Mouse (Mus musculus) central nervous system, embryonic 18 days (tissue): Measurements from ENCODE around the gene Gm13090. TPM values are rescaled to one million over a fixed set of nuclear protein-coding genes. Genes with fewer than 3 reads are reported as not detected.

Experiments used
- polyA plus RNA-seq: library from polyadenylated mRNA; depleted of rRNA; stranded (reverse); fragments of >200 nt; gene quantifications from 2 replicates; pipeline ENCODE4 v1.2.3, GENCODE M21; 2012; rRNA removed

Gene Gm13090
- not detected in 2 replicates for polyA plus RNA-seq

DNA sequence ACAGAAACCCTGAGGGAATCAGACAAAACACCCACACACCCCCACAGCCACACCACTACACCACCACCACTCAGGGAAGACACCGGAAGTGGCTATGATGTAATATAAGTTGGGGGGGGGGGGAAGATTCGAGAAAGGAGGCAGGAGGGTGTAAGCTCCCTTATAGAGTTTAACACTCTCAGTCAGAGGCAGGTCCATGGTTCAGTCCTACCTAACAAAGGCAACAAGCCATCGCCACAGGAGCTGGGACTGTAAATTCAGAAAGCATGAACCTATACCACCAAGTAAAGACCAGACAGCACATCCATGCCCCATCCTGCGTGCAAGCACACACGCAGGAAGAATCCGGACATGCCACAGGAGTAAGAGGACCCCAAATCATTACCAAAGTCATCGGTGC, at the start of gene Gm13090:
Gm13090 (plus strand) TSS at position 301 of the 400 bp plus-strand sequence.

DNA sequence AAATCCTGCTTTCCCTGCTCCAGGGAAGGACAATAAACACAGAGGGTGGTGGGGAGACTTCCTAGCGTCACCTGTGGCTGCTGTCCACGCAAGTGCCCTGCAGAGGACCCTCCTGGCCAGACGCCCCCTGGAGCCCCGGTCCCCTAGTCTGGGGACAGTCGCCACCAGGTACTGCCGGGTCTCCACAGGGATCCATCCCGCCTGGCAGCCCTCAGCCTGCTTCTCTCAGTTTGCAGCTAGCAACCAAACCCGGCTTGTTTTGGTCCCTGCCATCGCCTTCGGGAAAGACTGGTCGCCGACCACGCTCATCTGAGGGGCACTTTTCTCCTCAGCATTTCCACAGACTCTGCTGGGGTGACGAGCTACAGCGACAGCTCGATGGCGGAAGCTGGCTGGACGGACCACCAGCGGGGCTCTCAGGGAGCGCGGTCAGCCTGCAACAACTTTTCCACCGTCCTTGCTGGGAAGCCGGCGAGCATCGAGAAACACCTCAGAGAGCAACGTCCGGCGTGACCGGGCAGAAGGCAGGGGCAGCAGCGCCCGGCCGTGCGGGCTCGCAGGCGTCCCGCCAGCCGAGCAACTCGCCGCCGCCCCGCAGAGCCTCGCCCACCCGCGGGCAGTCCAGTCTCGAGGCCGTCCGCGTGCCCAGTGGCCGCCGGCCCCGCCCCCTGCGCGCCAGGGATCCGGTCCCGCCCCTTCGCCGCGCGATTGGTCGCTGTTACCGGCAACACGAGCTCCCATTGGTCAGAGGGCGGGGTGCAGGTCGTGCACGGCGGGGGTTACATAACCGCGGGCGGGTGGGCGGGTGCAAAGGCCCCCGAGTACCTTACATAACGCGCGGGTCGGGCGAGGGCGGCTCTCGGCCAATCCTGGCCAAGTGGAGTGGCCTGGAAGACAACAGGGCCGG, 45.1 kb upstream of the Gm13090 start, which contains the start of gene Per3:
Per3 (minus strand) TSS at position 629 of the 907 bp plus-strand sequence.

GRCm38 (mm10) chr4:151057347-151058321, 31.7 kb upstream of the Gm13090 start, which contains the start of gene Vamp3:
Vamp3 (minus strand) TSS chr4:151057963.

Other genes starting within 250 kb of the Gm13090 start
- 19.3 and 24.3 TPM in 2 replicates for gene Errfi1, start 235.7 kb upstream of the Gm13090 start, polyA plus RNA-seq
- 325 and 354 TPM in 2 replicates for gene Park7, start 175.1 kb upstream of the Gm13090 start, polyA plus RNA-seq
- gene Tnfrsf9, start 175.0 kb upstream of the Gm13090 start, polyA plus RNA-seq: 0.25 and 0.31 TPM in 2 replicates
- not detected in 2 replicates for gene Uts2, start 92.5 kb upstream of the Gm13090 start, polyA plus RNA-seq
- gene Per3, start 44.9 kb upstream of the Gm13090 start, polyA plus RNA-seq: 4.1 and 4.4 TPM in 2 replicates
- gene Vamp3, start 31.6 kb upstream of the Gm13090 start, polyA plus RNA-seq: 46.4 and 49.0 TPM in 2 replicates